Mouse (Mus musculus): ENCODE measurements at regions not wholly inside any gene's neighbourhood (a gene's known extent, or its start where the extent isn't known, plus 50 kb on each side); places are given as distances from the start of the nearest gene placed in this dataset.
A peak's percentile ranks its signal among the peaks of the same experiment; 100 is the strongest.
"Not testable (repeated sequence)": the region's sequence is repeated elsewhere in the genome, so short reads cannot be mapped to it uniquely, and the experiment has no call there.

- no peak for DNase-seq
Observed at GRCm38 (mm10) chr17:47269053-47269891, 99.4 kb upstream of the Mrps10 start.

- no peak for DNase-seq
Observed at GRCm38 (mm10) chr17:47267843-47268242, 100.8 kb upstream of the Mrps10 start.

- DNase-seq, result no peak
Observed at GRCm38 (mm10) chr17:47267076-47267475, 101.6 kb upstream of the Mrps10 start.

- DNase-seq, result no peak
Observed at GRCm38 (mm10) chr17:47266335-47266734, 102.4 kb upstream of the Mrps10 start.

GRCm38 (mm10) chr17:47262986-47263385 lies 105.7 kb upstream of the Mrps10 start:
- DNase-seq, result no peak

GRCm38 (mm10) chr17:47262141-47262540 lies 106.5 kb upstream of the Mrps10 start:
- DNase-seq, result no peak

GRCm38 (mm10) chr17:47260976-47261375 lies 107.7 kb upstream of the Mrps10 start:
- DNase-seq, result no peak

- DNase-seq, result no peak
Observed at GRCm38 (mm10) chr17:47258296-47258695, 110.4 kb upstream of the Mrps10 start.

- DNase-seq, result no peak
Observed at GRCm38 (mm10) chr17:47255209-47255608, 113.5 kb upstream of the Mrps10 start.

GRCm38 (mm10) chr17:47254026-47254425 lies 114.7 kb upstream of the Mrps10 start:
- DNase-seq, result peak; percentile 88

GRCm38 (mm10) chr17:47250001-47250400 lies 118.7 kb upstream of the Mrps10 start:
- peak; percentile 95 for DNase-seq

- no peak for DNase-seq
Observed at GRCm38 (mm10) chr17:47249176-47249575, 119.5 kb upstream of the Mrps10 start.

GRCm38 (mm10) chr17:47248053-47248452 lies 120.6 kb upstream of the Mrps10 start:
- DNase-seq, result peak; percentile 95

- DNase-seq, result no peak
Observed at GRCm38 (mm10) chr17:47247516-47247915, 121.2 kb upstream of the Mrps10 start.

GRCm38 (mm10) chr17:47246605-47247004 lies 122.1 kb upstream of the Mrps10 start:
- no peak for DNase-seq

GRCm38 (mm10) chr17:47245635-47246034 lies 123.1 kb upstream of the Mrps10 start:
- no peak for DNase-seq

- DNase-seq, result peak; percentile 62
Observed at GRCm38 (mm10) chr17:47239086-47239485, 129.6 kb upstream of the Mrps10 start.

- DNase-seq, result not testable (repeated sequence)
Observed at GRCm38 (mm10) chr17:47237881-47238280, 130.8 kb upstream of the Mrps10 start.

GRCm38 (mm10) chr17:47234343-47234742 lies 134.3 kb upstream of the Mrps10 start:
- no peak for DNase-seq

- peak; percentile 81 for DNase-seq
Observed at GRCm38 (mm10) chr17:47233003-47233678, 135.5 kb upstream of the Mrps10 start.

- DNase-seq, result no peak
Observed at GRCm38 (mm10) chr17:47230715-47231114, 138.0 kb upstream of the Mrps10 start.

- DNase-seq, result no peak
Observed at GRCm38 (mm10) chr17:47226391-47226790, 142.3 kb upstream of the Mrps10 start.

- DNase-seq, result peak; percentile 97
Observed at GRCm38 (mm10) chr17:47225306-47226269, 143.1 kb upstream of the Mrps10 start.

All from heart, adult 11 months (tissue).